Mouse (Mus musculus): ENCODE measurements around the gene Uchl5. TPM values are rescaled to one million over a fixed set of nuclear protein-coding genes. Genes with fewer than 3 reads are reported as not detected.
A peak's percentile ranks its signal among the peaks of the same experiment; 100 is the strongest.

Gene Uchl5
- polyA plus RNA-seq, 1 experiment = 4.9 TPM

DNA sequence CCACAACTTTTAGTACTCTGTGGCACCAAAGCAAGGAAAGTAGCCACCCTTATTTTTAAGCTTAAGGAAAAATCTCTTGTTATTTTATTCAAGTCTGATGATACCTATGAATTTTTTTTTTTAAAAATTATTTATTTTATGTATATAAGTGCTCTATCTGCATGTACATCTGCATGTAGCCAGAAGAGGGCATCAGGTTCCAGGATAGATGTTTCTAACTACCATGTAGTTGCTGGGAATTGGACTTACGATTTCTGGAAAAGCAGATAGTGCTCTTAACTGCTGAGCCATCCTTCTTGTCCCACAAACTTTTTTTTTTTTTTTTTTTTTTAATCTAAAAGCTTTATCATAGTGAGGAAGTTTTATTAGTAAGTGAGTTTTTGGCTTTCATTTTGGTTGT is 12.6 kb upstream of the Uchl5 start:
- TF ChIP-seq POLR2A (IDR thresholded peaks at IDR 0.05; ENCODE audit: low read depth, low read length) = no peak
- WGBS = 87% methylated on average over 1 of the region's 1 CpGs
- DNase-seq (ENCODE audit: low read depth in 1 of 2, low spot score in 2 of 2) = no peak
- Histone ChIP-seq H3K4me3 (ENCODE audit: extremely low read depth, insufficient read depth, insufficient read length) (no peak overlapping the region), H3K4me1 (ENCODE audit: control insufficient read depth, insufficient read depth, insufficient read length) (no peaks in the 10 kb centered on the region), H3K36me3 (ENCODE audit: control insufficient read depth, insufficient read depth, low read length) (peaks cover 1% of the 10 kb centered on the region; the same call in 1 of the 2 replicates), H3K27ac (ENCODE audit: insufficient read depth, low read length) (no peak overlapping the region), H3K27me3 (ENCODE audit: control insufficient read depth, insufficient read depth, low read length) (no peaks in the 10 kb centered on the region)

- TF ChIP-seq POLR2A (IDR thresholded peaks at IDR 0.05; ENCODE audit: low read depth, low read length) (no peak), CTCF (IDR thresholded peaks at IDR 0.05; ENCODE audit: extremely low read depth, insufficient read depth, insufficient read length, insufficient replicate concordance) (no peak)
- no peak for DNase-seq (ENCODE audit: low read depth in 1 of 2, low spot score in 2 of 2)
- no peak overlapping the region for H3K4me3 ChIP-seq (ENCODE audit: extremely low read depth, insufficient read depth, insufficient read length)
- no peaks in the 10 kb centered on the region for H3K27me3 ChIP-seq (ENCODE audit: control insufficient read depth, insufficient read depth, low read length)
- H3K36me3 ChIP-seq (ENCODE audit: control insufficient read depth, insufficient read depth, low read length) = peaks cover 3% of the 10 kb centered on the region; the same call in 1 of the 2 replicates
- WGBS = 94% methylated on average over 4 of the region's 4 CpGs
- no peak overlapping the region for H3K27ac ChIP-seq (ENCODE audit: insufficient read depth, low read length)
- H3K4me1 ChIP-seq (ENCODE audit: control insufficient read depth, insufficient read depth, insufficient read length) = no peaks in the 10 kb centered on the region
Measured at GRCm38 (mm10) chr1:143765801-143766200, 11.3 kb upstream of the Uchl5 start.

DNA sequence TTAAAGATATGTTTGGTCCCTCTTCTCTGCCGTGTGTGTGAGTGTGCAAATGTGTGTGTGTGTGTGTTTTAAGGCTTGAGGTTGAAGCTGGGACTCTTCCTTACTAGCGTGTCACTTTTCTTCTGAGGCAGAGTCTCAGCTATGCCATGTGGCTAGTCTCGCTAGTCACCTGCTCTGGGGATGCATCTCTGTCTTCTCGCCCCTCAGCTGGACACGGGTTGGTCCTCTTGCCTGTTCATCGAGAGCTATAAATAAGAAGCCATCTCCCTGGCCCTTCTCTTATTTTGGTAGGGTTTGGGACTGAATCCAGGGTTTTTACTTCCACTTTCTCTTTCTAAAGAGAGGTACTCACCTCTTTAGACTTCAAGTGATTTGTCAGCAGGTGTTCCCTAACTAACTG is 10.8 kb upstream of the Uchl5 start:
- H3K27me3 ChIP-seq (ENCODE audit: control insufficient read depth, insufficient read depth, low read length) = no peaks in the 10 kb centered on the region
- no peak for TF ChIP-seq CTCF (IDR thresholded peaks at IDR 0.05; ENCODE audit: extremely low read depth, insufficient read depth, insufficient read length, insufficient replicate concordance)
- no peak for TF ChIP-seq POLR2A (IDR thresholded peaks at IDR 0.05; ENCODE audit: low read depth, low read length)
- WGBS = 84% methylated on average over 6 of the region's 6 CpGs
- H3K27ac ChIP-seq (ENCODE audit: insufficient read depth, low read length) = no peak overlapping the region
- H3K4me3 ChIP-seq (ENCODE audit: extremely low read depth, insufficient read depth, insufficient read length) = no peak overlapping the region
- DNase-seq (ENCODE audit: low read depth in 1 of 2, low spot score in 2 of 2) = no peak
- H3K4me1 ChIP-seq (ENCODE audit: control insufficient read depth, insufficient read depth, insufficient read length) = no peaks in the 10 kb centered on the region
- peaks cover 2% of the 10 kb centered on the region; the same call in 1 of the 2 replicates for H3K36me3 ChIP-seq (ENCODE audit: control insufficient read depth, insufficient read depth, low read length)

DNA sequence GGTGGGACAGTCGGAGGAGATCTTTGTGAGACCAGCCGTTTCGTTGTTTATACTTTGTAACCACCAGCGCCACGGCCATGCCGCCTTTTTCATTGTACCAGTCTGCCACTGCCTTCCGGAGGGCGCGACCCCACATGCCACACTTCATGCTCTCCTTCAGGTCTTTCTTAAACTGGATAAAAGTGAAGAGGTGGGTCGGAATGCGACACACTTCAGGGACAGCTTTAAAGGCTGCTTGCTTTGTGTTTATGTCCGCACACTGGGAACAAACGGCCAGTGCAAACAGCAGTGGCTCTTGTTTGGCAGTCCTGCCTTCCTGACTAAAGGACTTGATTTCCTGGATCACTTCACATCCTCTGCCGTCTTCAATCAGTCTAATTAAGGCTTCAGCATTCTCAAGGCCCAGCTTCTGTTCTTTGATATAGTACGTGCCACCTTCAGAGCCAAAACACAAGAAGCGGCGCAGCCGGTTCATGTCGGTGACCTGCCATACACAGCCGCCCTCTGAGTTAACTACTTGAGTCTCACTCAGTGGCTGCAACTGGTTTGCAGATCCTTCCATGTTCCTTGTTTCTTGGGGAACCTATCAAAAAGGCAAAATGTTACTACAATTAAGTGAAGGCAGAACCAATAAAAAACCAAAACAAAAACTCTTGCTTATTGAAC is 6.5 kb upstream of the Uchl5 start:
- Histone ChIP-seq H3K4me1 (ENCODE audit: control insufficient read depth, insufficient read depth, insufficient read length) (no peaks in the 10 kb centered on the region), H3K4me3 (ENCODE audit: extremely low read depth, insufficient read depth, insufficient read length) (no peak overlapping the region), H3K36me3 (ENCODE audit: control insufficient read depth, insufficient read depth, low read length) (peaks cover 2% of the 10 kb centered on the region; the same call in 1 of the 2 replicates), H3K27ac (ENCODE audit: insufficient read depth, low read length) (no peak overlapping the region), H3K27me3 (ENCODE audit: control insufficient read depth, insufficient read depth, low read length) (no peaks in the 10 kb centered on the region)
- WGBS = 89% methylated on average over 20 of the region's 20 CpGs
- TF ChIP-seq CTCF (IDR thresholded peaks at IDR 0.05; ENCODE audit: extremely low read depth, insufficient read depth, insufficient read length, insufficient replicate concordance) = no peak
- no peak for TF ChIP-seq POLR2A (IDR thresholded peaks at IDR 0.05; ENCODE audit: low read depth, low read length)
- no peak for DNase-seq (ENCODE audit: low read depth in 1 of 2, low spot score in 2 of 2)

DNA sequence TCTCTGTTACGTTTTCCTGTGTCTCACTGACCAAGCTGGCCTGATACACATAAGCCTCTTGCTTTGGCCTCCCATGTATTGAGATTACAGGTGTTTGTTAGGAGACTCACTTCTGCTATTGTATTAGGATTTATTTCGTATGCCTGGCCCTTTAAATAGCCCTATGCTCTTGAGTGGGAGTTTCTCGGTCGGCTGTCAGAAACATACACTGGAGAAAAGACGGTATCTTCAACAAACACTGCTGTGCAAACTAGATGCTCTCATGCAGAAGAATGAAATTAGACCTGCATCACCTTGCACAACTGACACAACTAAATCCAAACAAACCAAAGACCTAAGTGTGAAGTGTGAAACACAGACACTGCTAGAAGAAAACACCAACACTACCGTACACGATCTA is 4.0 kb upstream of the Uchl5 start:
- TF ChIP-seq POLR2A (IDR thresholded peaks at IDR 0.05; ENCODE audit: low read depth, low read length) = no peak
- no peak for DNase-seq (ENCODE audit: low read depth in 1 of 2, low spot score in 2 of 2)
- no peak overlapping the region for H3K27ac ChIP-seq (ENCODE audit: insufficient read depth, low read length)
- H3K4me1 ChIP-seq (ENCODE audit: control insufficient read depth, insufficient read depth, insufficient read length) = no peaks in the 10 kb centered on the region; the same call in 1 of the 2 replicates
- 83% methylated on average over 7 of the region's 7 CpGs for WGBS
- H3K4me3 ChIP-seq (ENCODE audit: extremely low read depth, insufficient read depth, insufficient read length) = no peak overlapping the region
- H3K27me3 ChIP-seq (ENCODE audit: control insufficient read depth, insufficient read depth, low read length) = no peaks in the 10 kb centered on the region
- 0 out of 2 replicates have a peak, but pooled peaks cover 2% of the 10 kb centered on the region for H3K36me3 ChIP-seq (ENCODE audit: control insufficient read depth, insufficient read depth, low read length)

DNA sequence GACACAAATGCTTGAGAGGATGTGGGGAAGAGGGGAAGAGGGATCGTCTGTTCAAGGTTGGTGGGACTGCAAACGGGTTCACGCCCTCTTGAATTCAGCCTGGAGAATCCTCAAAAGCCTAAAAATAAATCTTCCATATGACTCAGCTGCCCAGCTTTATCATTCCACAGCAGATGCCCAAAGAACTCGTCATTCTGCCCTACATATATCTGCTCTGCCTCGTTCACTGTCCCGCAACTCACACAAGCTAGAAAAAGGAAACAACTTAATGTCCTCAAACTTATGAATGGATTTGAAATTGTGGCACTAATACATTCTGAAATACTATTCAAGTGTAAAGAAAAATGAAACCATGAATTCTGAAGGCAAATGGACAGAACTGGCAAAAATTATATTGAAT is 3.2 kb upstream of the Uchl5 start:
- WGBS = 76% methylated on average over 6 of the region's 6 CpGs
- Histone ChIP-seq H3K36me3 (ENCODE audit: control insufficient read depth, insufficient read depth, low read length) (0 out of 2 replicates have a peak, but pooled peaks cover 2% of the 10 kb centered on the region), H3K27me3 (ENCODE audit: control insufficient read depth, insufficient read depth, low read length) (no peaks in the 10 kb centered on the region), H3K27ac (ENCODE audit: insufficient read depth, low read length) (no peak overlapping the region), H3K4me3 (ENCODE audit: extremely low read depth, insufficient read depth, insufficient read length) (no peak overlapping the region), H3K4me1 (ENCODE audit: control insufficient read depth, insufficient read depth, insufficient read length) (no peaks in the 10 kb centered on the region; the same call in 1 of the 2 replicates)
- no peak for DNase-seq (ENCODE audit: low read depth in 1 of 2, low spot score in 2 of 2)
- no peak for TF ChIP-seq POLR2A (IDR thresholded peaks at IDR 0.05; ENCODE audit: low read depth, low read length)
- TF ChIP-seq CTCF (IDR thresholded peaks at IDR 0.05; ENCODE audit: extremely low read depth, insufficient read depth, insufficient read length, insufficient replicate concordance) = no peak

DNA sequence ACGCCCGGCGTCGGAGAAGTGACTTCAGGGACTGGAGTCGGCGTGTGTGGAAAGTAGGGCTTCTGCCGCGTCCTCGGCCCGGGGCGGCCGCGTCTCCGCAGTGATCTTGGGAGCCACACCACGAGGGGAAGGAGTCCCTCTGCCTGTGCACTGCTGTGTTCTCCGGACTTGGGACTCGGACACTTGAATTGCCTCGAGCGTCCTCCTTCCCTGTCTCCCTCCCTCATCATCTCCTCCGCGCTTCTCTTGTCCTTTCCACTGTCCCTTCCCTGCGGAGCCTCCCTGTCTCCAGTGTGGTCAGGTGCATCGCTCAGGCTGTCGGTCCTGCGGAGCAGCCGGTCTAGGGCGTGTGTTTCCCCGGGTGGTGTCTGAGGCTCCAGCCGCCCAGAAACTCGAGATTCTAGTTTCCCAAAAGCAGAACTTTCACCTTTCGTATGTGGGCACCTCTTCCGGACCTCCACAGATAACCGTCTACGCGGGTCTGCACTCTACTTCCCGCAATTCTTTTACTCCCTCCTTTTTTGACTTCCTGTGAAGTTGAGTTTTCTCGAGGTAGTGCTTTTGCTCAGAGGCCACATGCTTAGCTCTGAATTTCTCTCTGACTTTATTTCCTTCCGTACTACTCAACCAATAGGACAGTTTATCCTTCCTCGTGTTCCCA is 616 bp downstream of the Uchl5 start:
- Histone ChIP-seq H3K27ac (ENCODE audit: insufficient read depth, low read length) (peak overlapping the region; percentile 76), H3K4me3 (ENCODE audit: extremely low read depth, insufficient read depth, insufficient read length) (peak overlapping the region; percentile 69), H3K27me3 (ENCODE audit: control insufficient read depth, insufficient read depth, low read length) (no peaks in the 10 kb centered on the region), H3K36me3 (ENCODE audit: control insufficient read depth, insufficient read depth, low read length) (no peaks in the 10 kb centered on the region; the same call in 1 of the 2 replicates), H3K4me1 (ENCODE audit: control insufficient read depth, insufficient read depth, insufficient read length) (no peaks in the 10 kb centered on the region; the same call in 1 of the 2 replicates)
- WGBS = 1% methylated on average over 31 of the region's 39 CpGs
- peak in 1 of 2 experiments; percentile 4 for DNase-seq (ENCODE audit: low read depth in 1 of 2, low spot score in 2 of 2)
- no peak for TF ChIP-seq CTCF (IDR thresholded peaks at IDR 0.05; ENCODE audit: extremely low read depth, insufficient read depth, insufficient read length, insufficient replicate concordance)
- TF ChIP-seq POLR2A (IDR thresholded peaks at IDR 0.05; ENCODE audit: low read depth, low read length) = no peak
